Mouse (Mus musculus): Measurements from ENCODE around the gene Gphb5.

DNA sequence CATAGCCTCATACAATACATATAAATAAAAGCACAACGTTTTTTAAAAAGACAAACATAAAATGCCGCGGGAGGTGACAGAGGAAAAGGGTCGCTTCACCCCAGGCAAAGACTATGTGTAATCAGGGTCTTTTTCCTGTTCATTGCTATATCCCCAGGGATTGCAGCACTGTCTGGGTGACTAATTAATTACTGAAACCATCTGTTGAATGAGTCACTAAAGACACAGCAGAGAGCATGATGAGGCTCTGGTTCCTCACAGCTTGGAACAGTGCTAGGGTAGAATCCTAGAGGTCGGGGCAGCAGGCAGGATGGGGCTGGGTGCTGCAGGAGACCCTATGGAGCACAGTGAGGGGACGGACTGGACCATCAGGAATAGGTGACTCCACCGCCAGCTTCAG lies 9.3 kb upstream of the Gphb5 start:
- TF ChIP-seq CTCF (IDR thresholded peaks at IDR 0.05; ENCODE audit: borderline replicate concordance, control insufficient read depth, extremely low read depth, insufficient read depth, low read length, poor library complexity) (no peak), POLR2A (IDR thresholded peaks at IDR 0.05; ENCODE audit: control insufficient read depth, extremely low read depth, insufficient read depth, low read length, poor library complexity) (no peak)

Measured in thymus, adult 2 months (tissue).